Mouse (Mus musculus) cortical plate, adult 2 months (tissue): ENCODE measurements around the gene Gsdma2.

ENCODE experiments used
- CTCF ChIP-seq: fragments of 200-500 bp; IDR thresholded peaks from 2 replicates; pipeline ENCODE4 v1.5.1; 2011; ENCODE audit warnings: mild to moderate bottlenecking, control low read depth, low read length; ENCODE audit not compliant: insufficient read depth; ENCODE audit errors: extremely low read depth
- POLR2A ChIP-seq: fragments of 200-500 bp; IDR thresholded peaks from 2 replicates; pipeline ENCODE4 v1.6.1; 2011; ENCODE audit warnings: mild to moderate bottlenecking, low read length, control low read depth; ENCODE audit not compliant: insufficient read depth; ENCODE audit errors: extremely low read depth

GRCm38 (mm10) chr11:98680023-98680422 lies 33.5 kb downstream of the Gsdma2 start:
- TF ChIP-seq CTCF (no peak), POLR2A (no peak)
